Mouse (Mus musculus): ENCODE measurements around the gene Tigd3. TPM values are rescaled to one million over a fixed set of nuclear protein-coding genes. Genes with fewer than 3 reads are reported as not detected.

The Tigd3 gene
- polyA plus RNA-seq, 1 experiment from 2014 or later: 12.9 TPM

DNA sequence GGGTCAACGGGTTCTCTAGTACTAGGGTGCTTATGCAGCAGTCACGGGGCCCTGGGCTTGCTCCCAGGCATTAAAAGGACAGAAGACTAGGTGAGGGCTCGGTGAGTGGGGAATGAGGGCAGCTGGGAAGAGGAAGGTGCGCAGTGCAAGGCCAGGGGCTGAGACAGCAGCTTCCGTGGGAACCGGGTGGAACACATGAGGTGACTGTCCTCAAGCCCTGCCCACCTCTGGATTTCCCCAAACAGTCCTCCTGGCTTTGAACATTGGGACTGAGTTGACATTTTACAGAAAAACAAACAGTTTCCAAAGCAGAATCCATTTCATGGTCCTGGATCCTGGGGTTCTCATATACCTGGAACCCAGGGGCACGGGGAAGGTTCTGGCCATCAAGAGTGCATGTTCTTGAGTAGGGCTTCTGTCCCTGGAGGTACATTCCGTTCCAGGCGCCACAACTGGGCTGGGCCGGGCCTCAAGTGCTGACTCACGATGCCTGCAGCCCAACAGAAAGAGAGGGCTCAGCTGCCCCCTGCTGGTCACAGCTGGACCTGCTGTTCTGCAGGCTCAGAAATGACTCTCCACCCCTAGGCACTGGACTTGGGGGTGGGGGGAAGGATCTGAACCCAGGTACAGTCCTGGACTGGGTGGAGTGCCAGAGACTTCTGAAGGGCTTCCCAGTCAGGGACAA lies 44.0 kb downstream of the Tigd3 start:
- 0 out of 2 replicates have a peak, but pooled peaks cover under 1% of the 10 kb centered on the region for H3K36me3 ChIP-seq
- no peaks in the 10 kb centered on the region for H3K27me3 ChIP-seq
- H3K4me1 ChIP-seq: peaks cover 54% of the 10 kb centered on the region
- H3K4me2 ChIP-seq (replicated peaks): no peak overlapping the region
- H3K9me3 ChIP-seq: no peaks in the 10 kb centered on the region
- no peak overlapping the region for H3K9ac ChIP-seq (replicated peaks)
- 33% methylated on average over 11 of the region's 11 CpGs for WGBS
- H3K27ac ChIP-seq (replicated peaks): no peak overlapping the region
- peak; percentile 17; the same call in 1 of the 2 replicates for ATAC-seq (replicated peaks)
- H3K4me3 ChIP-seq: no peak overlapping the region

DNA sequence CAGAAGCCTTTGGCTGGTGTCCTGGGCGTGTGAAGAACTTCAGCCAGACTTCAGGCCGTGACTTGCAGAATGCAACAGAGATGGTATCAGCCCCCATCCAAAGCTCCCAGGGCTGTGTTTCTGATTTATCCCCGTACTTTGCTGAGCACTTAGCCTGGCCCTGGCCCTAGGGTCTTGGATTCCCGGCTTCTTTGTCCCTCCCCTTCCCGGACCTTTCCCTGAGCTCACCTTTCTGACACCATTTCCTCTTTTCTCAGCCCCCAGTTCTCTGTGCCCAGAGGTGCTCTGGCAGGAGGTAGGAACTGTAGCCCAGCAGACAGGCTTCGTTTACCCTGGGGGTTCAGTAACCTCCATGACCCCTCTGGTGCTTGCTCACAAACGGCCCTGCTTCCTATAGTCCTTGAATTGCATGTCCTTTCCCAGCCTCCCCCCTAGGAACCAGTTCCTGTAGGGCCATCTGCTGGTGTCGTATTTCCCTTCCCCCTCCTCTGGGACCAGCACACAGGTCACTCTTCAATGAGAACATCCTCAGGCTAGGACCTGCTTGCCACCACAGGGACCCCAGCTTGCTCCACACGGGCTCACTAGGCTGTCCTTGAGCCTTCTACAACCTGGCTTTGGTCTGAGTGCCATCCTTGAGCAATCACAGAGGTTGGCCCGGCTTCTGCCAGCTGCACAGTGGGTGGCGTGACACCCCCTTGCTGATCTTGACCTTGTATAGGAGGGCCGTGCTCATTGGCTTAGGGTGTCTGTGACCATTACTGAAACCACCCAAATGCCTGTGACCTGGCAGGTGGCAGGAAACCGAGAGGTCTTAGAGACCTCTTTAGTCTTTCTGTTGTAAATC lies 44.9 kb downstream of the Tigd3 start:
- no peak overlapping the region for H3K9ac ChIP-seq (replicated peaks)
- peak overlapping the region; percentile 98 for H3K27ac ChIP-seq (replicated peaks)
- no peak overlapping the region for H3K4me3 ChIP-seq
- ATAC-seq (replicated peaks): no peak
- H3K4me2 ChIP-seq (replicated peaks): no peak overlapping the region
- H3K4me1 ChIP-seq: peaks cover 61% of the 10 kb centered on the region
- no peaks in the 10 kb centered on the region for H3K27me3 ChIP-seq
- no peaks in the 10 kb centered on the region for H3K36me3 ChIP-seq
- H3K9me3 ChIP-seq: no peaks in the 10 kb centered on the region
- 53% methylated on average over 13 of the region's 13 CpGs for WGBS

DNA sequence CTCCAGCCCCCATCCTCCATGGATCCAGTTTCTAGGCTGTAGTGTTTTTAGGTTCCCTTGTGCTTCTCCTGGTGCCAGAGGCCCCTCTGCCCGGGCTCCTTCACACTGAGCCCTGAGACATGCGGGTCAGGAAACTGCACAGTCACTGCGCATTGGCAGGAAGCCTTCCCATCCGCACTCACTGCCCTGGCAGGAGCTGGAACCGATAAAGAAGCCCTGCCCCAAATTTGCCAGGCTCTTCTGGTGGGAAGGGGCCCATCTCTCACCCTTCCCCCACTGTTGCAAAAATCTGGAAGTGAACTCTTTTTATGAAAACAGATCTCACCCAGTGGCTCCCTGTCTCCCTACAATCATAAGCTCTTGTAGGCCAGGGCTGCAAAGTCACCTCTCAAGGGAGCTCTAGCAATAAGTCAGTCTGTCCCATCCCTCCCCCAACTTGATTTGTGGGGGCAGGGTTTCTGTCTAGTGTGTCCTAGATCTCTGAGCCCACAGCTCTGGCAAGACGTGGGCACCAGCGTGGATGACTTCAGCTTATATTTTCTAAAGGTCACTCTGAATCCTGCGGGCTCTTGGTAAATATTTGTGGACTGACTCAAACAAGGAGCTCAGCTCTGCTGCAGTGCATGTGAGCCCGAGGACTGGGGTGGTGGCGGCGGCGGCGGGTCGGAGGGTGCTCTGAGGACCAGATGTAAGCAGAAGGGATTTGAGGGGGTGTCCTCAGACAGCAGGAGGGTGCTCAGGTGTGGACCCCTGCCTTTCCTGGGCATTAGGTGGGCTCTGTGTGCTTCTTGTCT lies 45.7 kb downstream of the Tigd3 start:
- Histone ChIP-seq H3K36me3 (no peaks in the 10 kb centered on the region), H3K4me1 (peaks cover 70% of the 10 kb centered on the region), H3K4me2 (replicated peaks) (no peak overlapping the region), H3K27ac (replicated peaks) (peak overlapping the region; percentile 98), H3K9me3 (no peaks in the 10 kb centered on the region), H3K27me3 (no peaks in the 10 kb centered on the region), H3K9ac (replicated peaks) (peak overlapping the region; percentile 19), H3K4me3 (no peak overlapping the region)
- no peak for ATAC-seq (replicated peaks)
- 54% methylated on average over 14 of the region's 14 CpGs for WGBS

DNA sequence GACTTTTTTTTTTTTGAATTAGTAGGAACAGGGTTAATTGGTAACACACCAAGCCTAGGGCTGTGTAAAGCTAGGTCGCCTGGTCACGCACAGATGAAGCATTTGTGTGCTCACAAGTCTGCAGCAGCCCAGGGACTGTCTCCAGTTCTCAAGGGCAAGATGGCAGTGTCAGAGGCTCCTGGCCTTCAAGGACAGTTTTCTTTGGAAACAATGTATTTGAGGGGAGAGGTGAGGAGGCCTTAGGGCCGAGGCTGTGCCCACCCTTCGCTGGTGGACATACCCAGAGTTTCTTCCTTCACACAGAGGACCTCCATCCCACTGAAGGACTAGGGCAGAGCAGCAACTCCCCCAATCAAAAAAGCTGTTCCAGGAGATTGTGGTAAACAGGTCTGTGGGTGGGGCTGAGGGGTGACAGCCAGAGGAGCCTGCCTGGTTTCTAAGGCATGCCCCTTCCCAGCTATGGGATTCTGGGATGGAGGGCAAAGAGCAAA lies 46.6 kb downstream of the Tigd3 start:
- Histone ChIP-seq H3K36me3 (no peaks in the 10 kb centered on the region), H3K9ac (replicated peaks) (peak overlapping the region; percentile 44; the same call in 1 of the 2 replicates), H3K4me2 (replicated peaks) (peak overlapping the region; percentile 65), H3K27ac (replicated peaks) (peak overlapping the region; percentile 98), H3K4me1 (peaks cover 78% of the 10 kb centered on the region), H3K9me3 (no peaks in the 10 kb centered on the region), H3K27me3 (no peaks in the 10 kb centered on the region), H3K4me3 (peak overlapping the region; percentile 41; the same call in 1 of the 2 replicates)
- 37% methylated on average over 4 of the region's 4 CpGs for WGBS
- no peak for ATAC-seq (replicated peaks)

DNA sequence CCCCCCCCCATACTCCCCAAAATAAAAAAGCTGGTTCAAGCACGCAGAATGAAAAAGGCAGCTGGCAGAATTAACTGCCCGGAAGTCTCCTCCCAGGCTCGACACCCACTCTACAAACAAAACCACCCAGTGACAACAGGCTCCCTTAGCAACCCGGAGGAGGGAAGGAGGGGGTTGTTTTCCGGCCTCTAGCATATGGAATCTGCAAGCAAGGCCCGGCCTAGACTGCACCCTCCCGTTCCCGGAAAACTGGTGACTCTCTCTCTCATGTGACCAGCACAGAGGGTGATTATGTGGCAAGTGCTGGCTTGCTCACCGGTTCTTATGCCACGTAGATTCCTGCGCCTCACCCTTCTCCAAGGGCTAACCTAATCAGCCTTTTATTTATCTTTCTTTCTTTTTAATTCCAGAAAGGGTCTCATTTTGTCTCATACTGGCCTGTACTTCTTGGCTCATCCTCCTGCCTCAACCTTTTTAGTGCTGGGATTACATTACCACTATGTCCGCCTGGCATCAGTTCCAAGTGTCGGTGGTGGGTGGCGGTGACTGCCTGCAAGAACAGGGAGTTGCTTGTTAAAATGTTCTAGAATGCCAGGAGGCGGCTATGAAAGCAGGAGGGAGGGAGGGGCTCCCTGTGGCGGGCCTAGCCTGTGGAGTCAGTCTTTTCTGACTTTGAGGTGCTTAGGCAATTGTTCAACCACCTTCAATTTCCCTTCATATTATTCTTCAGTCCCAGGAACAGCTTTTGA lies 47.2 kb downstream of the Tigd3 start:
- Histone ChIP-seq H3K36me3 (no peaks in the 10 kb centered on the region), H3K4me1 (peaks cover 77% of the 10 kb centered on the region), H3K4me2 (replicated peaks) (peak overlapping the region; percentile 65), H3K9me3 (no peaks in the 10 kb centered on the region), H3K27me3 (no peaks in the 10 kb centered on the region), H3K27ac (replicated peaks) (peak overlapping the region; percentile 98), H3K9ac (replicated peaks) (peak overlapping the region; percentile 44), H3K4me3 (peak overlapping the region; percentile 41)
- WGBS: under 1% methylated on average over 16 of the region's 16 CpGs
- ATAC-seq (replicated peaks): peak; percentile 86

DNA sequence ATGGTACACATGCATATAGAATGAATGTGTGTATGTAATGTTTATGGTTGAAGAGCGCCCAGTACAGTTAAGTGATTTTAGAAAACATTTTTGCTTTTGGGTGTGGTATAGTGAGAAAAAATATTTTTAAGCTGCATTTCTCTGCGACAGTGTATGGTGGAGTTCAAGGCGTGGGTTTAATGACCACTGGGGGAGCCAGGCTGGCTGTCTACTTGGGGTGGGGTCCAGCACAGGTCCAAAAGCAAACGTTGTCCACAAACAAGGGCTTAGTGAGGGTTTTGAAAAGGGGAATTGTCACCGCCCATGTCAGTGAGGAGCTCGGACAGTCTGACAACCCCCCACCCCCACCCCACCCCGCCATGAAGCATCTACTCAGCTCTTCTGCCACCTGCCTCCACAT lies 47.8 kb downstream of the Tigd3 start:
- Histone ChIP-seq H3K4me3 (peak overlapping the region; percentile 41), H3K9me3 (no peaks in the 10 kb centered on the region), H3K36me3 (no peaks in the 10 kb centered on the region), H3K9ac (replicated peaks) (peak overlapping the region; percentile 44), H3K4me2 (replicated peaks) (peak overlapping the region; percentile 65), H3K27me3 (no peaks in the 10 kb centered on the region), H3K4me1 (peaks cover 76% of the 10 kb centered on the region), H3K27ac (replicated peaks) (peak overlapping the region; percentile 98)
- ATAC-seq (replicated peaks): peak; percentile 39
- WGBS: under 1% methylated on average over 7 of the region's 7 CpGs

DNA sequence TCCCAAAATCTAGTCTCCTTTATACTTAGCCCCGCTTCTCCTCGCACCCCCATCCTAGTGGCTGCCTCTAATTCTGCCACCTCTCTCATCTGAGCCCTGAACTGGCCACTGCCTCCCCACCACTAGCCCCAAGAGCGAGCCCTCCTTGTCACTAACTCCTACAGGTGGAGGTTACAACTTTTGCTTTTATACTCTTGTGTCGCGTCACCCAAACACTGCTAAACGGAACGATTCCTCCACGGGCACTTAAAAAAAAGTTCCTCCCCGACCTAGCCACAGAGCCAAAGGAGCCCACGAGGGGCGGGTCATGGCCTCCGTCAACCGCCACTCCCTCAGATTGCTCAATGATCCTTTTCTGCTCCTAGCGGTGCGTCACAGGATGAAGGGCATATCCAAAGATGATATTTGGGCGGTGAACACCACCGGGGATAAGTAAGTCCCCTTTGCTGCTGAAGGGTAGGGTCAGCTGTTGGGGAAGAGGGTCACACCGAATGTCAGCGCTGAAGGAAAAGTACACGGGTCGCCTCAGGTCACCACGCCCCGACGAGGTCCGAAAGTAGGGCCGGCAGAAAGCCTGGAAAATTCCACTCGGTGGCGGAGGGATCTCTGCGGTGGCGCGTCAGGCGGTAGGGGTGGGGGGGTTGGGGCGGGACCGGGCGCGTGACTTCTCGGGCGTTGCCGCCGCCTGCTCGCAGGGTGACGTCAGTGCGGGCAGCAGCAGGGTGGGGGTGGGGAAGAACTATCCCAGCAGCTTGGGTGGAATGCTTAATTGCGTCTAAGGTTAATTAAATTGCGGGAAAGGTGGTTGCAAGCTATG lies 48.4 kb downstream of the Tigd3 start:
- no peaks in the 10 kb centered on the region for H3K9me3 ChIP-seq
- WGBS: 6% methylated on average over 45 of the region's 45 CpGs
- H3K4me2 ChIP-seq (replicated peaks): peak overlapping the region; percentile 65
- ATAC-seq (replicated peaks): peak; percentile 53
- peak overlapping the region; percentile 98 for H3K27ac ChIP-seq (replicated peaks)
- H3K36me3 ChIP-seq: no peaks in the 10 kb centered on the region
- no peaks in the 10 kb centered on the region for H3K27me3 ChIP-seq
- H3K4me1 ChIP-seq: peaks cover 76% of the 10 kb centered on the region
- H3K4me3 ChIP-seq: peak overlapping the region; percentile 41
- H3K9ac ChIP-seq (replicated peaks): peak overlapping the region; percentile 47

DNA sequence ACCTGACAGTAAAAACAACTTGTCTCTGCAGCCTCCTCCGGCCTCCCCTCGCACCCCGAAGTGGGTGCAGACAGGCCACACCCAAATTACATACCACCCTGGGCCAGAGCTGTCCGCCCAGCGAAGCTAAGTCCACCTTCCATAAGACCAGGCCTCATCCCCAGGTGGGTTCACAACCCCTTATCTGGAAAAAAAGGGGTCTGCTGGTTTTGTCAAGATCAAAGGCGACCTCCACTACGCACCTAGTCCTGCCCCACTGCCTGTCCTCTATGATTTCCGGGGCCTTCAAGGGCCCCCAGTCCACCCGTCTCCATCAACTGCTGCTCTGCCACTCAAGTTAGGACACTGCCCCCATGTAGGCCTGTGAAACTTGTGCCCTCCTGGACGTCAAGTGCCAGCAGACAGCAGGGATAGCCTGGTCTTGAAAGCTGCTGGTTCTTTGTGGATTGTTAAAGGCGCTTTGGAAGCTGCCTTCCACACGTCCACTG lies 49.1 kb downstream of the Tigd3 start:
- peak overlapping the region; percentile 47; the same call in 1 of the 2 replicates for H3K9ac ChIP-seq (replicated peaks)
- peak overlapping the region; percentile 98 for H3K27ac ChIP-seq (replicated peaks)
- no peaks in the 10 kb centered on the region for H3K9me3 ChIP-seq
- H3K4me3 ChIP-seq: peak overlapping the region; percentile 41
- peaks cover 74% of the 10 kb centered on the region for H3K4me1 ChIP-seq
- ATAC-seq (replicated peaks): no peak
- H3K36me3 ChIP-seq: no peaks in the 10 kb centered on the region
- peak overlapping the region; percentile 65 for H3K4me2 ChIP-seq (replicated peaks)
- 86% methylated on average over 12 of the region's 12 CpGs for WGBS
- H3K27me3 ChIP-seq: no peaks in the 10 kb centered on the region

DNA sequence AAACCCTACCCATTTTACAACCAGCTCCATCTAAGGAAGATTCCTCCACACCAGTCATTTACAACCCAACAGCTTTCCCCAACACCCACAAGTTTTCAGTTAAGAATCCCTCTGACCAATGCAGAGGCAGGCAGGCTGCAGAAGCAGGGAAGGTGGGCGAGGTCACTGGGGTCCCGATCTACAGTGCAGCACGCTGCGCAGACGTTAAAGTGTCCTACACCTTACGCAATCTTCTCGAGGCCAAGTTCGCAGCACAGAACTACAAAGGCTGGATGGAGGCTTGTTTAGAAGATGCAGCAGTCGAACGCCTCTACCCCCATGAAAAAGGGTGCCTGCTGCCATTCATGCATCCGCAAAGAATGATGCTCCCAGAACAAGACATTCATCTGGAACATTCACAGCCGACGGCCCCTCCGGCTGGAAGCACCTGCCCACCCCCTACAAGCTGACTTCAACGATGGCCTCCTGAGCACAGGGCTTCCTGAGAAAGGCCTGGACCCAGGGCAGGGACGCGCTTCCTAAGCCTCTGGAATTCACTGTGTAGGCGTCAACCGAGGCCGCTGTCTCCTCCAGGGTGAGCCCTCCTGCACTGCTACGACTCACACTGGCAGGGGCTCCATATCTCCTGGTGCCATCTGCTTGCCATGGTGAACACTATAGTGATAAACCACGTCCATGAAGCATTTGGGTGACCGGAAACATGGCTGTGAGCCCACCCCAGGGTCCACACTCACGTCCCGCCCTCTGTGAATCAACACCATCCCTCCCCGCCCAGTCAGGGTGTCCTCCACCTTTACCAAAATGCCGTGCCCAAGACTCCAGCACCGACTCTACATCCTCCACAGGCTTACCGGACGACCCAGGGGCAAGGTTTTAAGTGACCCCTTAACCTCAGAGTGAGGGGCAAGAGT lies 49.9 kb downstream of the Tigd3 start:
- Histone ChIP-seq H3K36me3 (no peaks in the 10 kb centered on the region), H3K9me3 (no peaks in the 10 kb centered on the region), H3K27ac (replicated peaks) (peak overlapping the region; percentile 39; the same call in 1 of the 2 replicates), H3K27me3 (no peaks in the 10 kb centered on the region), H3K4me1 (peaks cover 65% of the 10 kb centered on the region), H3K4me2 (replicated peaks) (no peak overlapping the region), H3K4me3 (no peak overlapping the region), H3K9ac (replicated peaks) (no peak overlapping the region)
- WGBS: 88% methylated on average over 30 of the region's 30 CpGs
- no peak for ATAC-seq (replicated peaks)
